Comparison of ENCODE assay signal across 8 mouse cellular contexts in the genomic region with DNA sequence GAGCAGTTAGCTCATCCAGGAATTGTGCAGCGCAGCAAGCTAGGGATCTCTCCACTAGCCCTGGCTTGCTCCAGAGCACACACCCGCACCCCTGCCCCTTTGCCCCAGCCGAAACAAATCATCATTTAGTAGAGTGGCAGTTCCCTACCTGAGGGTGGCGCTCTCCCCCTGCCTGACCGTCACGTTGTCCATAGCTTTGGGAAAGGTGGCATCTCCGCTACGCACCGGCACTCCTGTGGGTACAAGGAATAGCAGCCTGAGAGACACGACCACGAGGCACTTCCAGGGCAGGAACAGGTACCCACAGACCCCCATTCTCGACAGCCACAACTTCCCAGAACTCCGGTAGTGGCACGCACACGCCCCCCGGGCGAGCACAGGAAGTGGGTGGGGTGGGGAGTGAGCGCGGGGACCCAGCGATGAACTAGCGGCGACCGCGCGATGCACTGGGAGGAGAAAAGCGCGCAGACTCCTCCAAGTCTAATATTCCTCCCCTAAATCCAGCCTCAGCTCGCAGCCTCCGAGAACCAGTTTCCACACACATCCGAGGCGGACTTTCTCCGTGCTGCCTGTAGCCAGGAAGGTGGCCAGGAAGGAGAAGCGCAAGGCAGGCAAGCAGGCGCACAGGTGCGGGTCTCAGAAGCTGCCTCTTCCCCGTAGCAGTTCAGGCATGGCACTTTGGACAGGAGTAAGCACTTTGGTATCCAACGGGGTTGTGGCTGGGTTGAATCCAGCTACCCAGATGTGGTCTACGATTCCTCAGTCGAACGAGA.
DNase-seq lines count a peak whose midpoint lies in the region; ATAC-seq and TF ChIP-seq lines count a peak whose summit lies in the region.

No protein-coding gene starts in this region.

- no peaks in the 10 kb centered on the region for H3K9me3 ChIP-seq in kidney, embryonic 16.5 days (ENCODE audit: low read length)
- H3K9me3 ChIP-seq in neural tube, embryonic 15.5 days (replicated peaks) = no peaks in the 10 kb centered on the region

- H3K27ac ChIP-seq in kidney, embryonic 16.5 days (ENCODE audit: low read length) = peak overlapping the region; percentile 80
- H3K27ac ChIP-seq in liver, adult 2 months (replicated peaks; ENCODE audit: insufficient read depth, low read depth, low read length) = no peak overlapping the region
- H3K27ac ChIP-seq in neural tube, embryonic 15.5 days (replicated peaks) = peak overlapping the region; percentile 93
- no peak overlapping the region for H3K27ac ChIP-seq in thymus, adult 2 months (ENCODE audit: control insufficient read depth, insufficient read depth, low read length)

- peak; percentile 48; the same call in 1 of the 2 replicates for TF ChIP-seq CTCF in liver, adult 2 months (IDR thresholded peaks at IDR 0.05; ENCODE audit: low read depth, low read length)
- no peak for TF ChIP-seq CTCF in thymus, adult 2 months (IDR thresholded peaks at IDR 0.05; ENCODE audit: borderline replicate concordance, control insufficient read depth, extremely low read depth, insufficient read depth, low read length, poor library complexity)

- no peaks in the 10 kb centered on the region for H3K36me3 ChIP-seq in kidney, embryonic 16.5 days (ENCODE audit: insufficient read depth, low read length)
- no peaks in the 10 kb centered on the region for H3K36me3 ChIP-seq in liver, adult 2 months (ENCODE audit: control insufficient read depth, insufficient read depth, low read length)
- no peaks in the 10 kb centered on the region for H3K36me3 ChIP-seq in neural tube, embryonic 15.5 days
- no peaks in the 10 kb centered on the region for H3K36me3 ChIP-seq in thymus, adult 2 months (ENCODE audit: control insufficient read depth, insufficient read depth, low read length)

- peak; percentile 71 for ATAC-seq in kidney, embryonic 16.5 days (ENCODE audit: low FRiP score, low TSS enrichment)
- ATAC-seq in neural tube, embryonic 15.5 days (ENCODE audit: low FRiP score) = peak; percentile 65

- peak overlapping the region; percentile 73 for H3K9ac ChIP-seq in kidney, embryonic 16.5 days (replicated peaks; ENCODE audit: low read length)
- H3K9ac ChIP-seq in liver, adult 2 months (ENCODE audit: low read depth, low read length) = no peak overlapping the region
- H3K9ac ChIP-seq in neural tube, embryonic 15.5 days (replicated peaks) = peak overlapping the region; percentile 78

- H3K27me3 ChIP-seq in kidney, embryonic 16.5 days (ENCODE audit: insufficient read depth, low read length) = peaks cover 15% of the 10 kb centered on the region
- H3K27me3 ChIP-seq in liver, adult 2 months (ENCODE audit: control insufficient read depth, insufficient read depth, low read length) = peaks cover 14% of the 10 kb centered on the region
- no peaks in the 10 kb centered on the region for H3K27me3 ChIP-seq in neural tube, embryonic 15.5 days (replicated peaks)
- no peaks in the 10 kb centered on the region; the same call in 1 of the 2 replicates for H3K27me3 ChIP-seq in thymus, adult 2 months (ENCODE audit: control insufficient read depth, insufficient read depth, low read length)

- peak; percentile 61 for DNase-seq in adrenal gland, postnatal 10 days
- DNase-seq in cerebellum, postnatal 14 days = peak; percentile 93 to 94
- peak; percentile 50 to 59 for DNase-seq in frontal cortex, postnatal 25 days (ENCODE audit: low spot score in 2 of 2)
- no peak for DNase-seq in liver, adult 2 months (ENCODE audit: extremely low read depth, low read depth, low spot score)
- no peak for DNase-seq in thymus, adult 2 months
- DNase-seq in spleen, postnatal 10 days (ENCODE audit: low spot score in 2 of 2) = no peak

- H3K4me3 ChIP-seq in kidney, embryonic 16.5 days (ENCODE audit: low read length) = peak overlapping the region; percentile 66
- H3K4me3 ChIP-seq in liver, adult 2 months (ENCODE audit: insufficient read depth, low read depth, low read length) = peak overlapping the region; percentile 25; the same call in 1 of the 2 replicates
- peak overlapping the region; percentile 67 for H3K4me3 ChIP-seq in neural tube, embryonic 15.5 days (replicated peaks)
- H3K4me3 ChIP-seq in thymus, adult 2 months (ENCODE audit: control insufficient read depth, insufficient read depth, low read length) = no peak overlapping the region

- TF ChIP-seq POLR2A in liver, adult 2 months (IDR thresholded peaks at IDR 0.05; ENCODE audit: extremely low read depth, insufficient read depth, low read length) = no peak
- TF ChIP-seq POLR2A in thymus, adult 2 months (IDR thresholded peaks at IDR 0.05; ENCODE audit: control insufficient read depth, extremely low read depth, insufficient read depth, low read length, poor library complexity) = no peak

- under 1% methylated on average over 40 of the region's 40 CpGs for WGBS in kidney, embryonic 16.5 days
- WGBS in liver, adult 2 months = 2% methylated on average over 40 of the region's 40 CpGs
- WGBS in neural tube, embryonic 15.5 days = under 1% methylated on average over 40 of the region's 40 CpGs
- 3% methylated on average over 40 of the region's 40 CpGs for WGBS in thymus, adult 2 months

- H3K79me2 ChIP-seq in liver, adult 2 months (ENCODE audit: control insufficient read depth, insufficient read depth, low read length) = no peaks in the 10 kb centered on the region

- peaks cover 14% of the 10 kb centered on the region for H3K4me1 ChIP-seq in kidney, embryonic 16.5 days (ENCODE audit: insufficient read depth, low read length)
- H3K4me1 ChIP-seq in liver, adult 2 months (ENCODE audit: control insufficient read depth, insufficient read depth, low read length) = no peaks in the 10 kb centered on the region
- H3K4me1 ChIP-seq in neural tube, embryonic 15.5 days = peaks cover 46% of the 10 kb centered on the region
- no peaks in the 10 kb centered on the region for H3K4me1 ChIP-seq in thymus, adult 2 months (replicated peaks; ENCODE audit: control insufficient read depth, insufficient read depth, low read length)

- H3K4me2 ChIP-seq in kidney, embryonic 16.5 days (replicated peaks; ENCODE audit: low read depth, low read length) = peak overlapping the region; percentile 98
- peak overlapping the region; percentile 77 for H3K4me2 ChIP-seq in neural tube, embryonic 15.5 days

Comparison
In these comparisons a context has a peak if more than half of its experiments do, and no peak if none do; other contexts are left out.
1. DNase-seq: peak in adrenal gland, postnatal 10 days (single experiment), cerebellum, postnatal 14 days (2 of 2) and frontal cortex, postnatal 25 days (2 of 2); none in liver, adult 2 months (single experiment), thymus, adult 2 months (single experiment) and spleen, postnatal 10 days (0 of 2).
2. H3K27ac ChIP-seq: peak in kidney, embryonic 16.5 days (single experiment) and neural tube, embryonic 15.5 days (single experiment); none in liver, adult 2 months (single experiment) and thymus, adult 2 months (single experiment).